Mouse (Mus musculus): ENCODE measurements at regions not wholly inside any gene's neighbourhood (a gene's known extent, or its start where the extent isn't known, plus 50 kb on each side); places are given as distances from the start of the nearest gene placed in this dataset.

- H3K4me3 ChIP-seq: no peak overlapping the region
- no peak overlapping the region for H3K4me2 ChIP-seq (replicated peaks)
- no peaks in the 10 kb centered on the region for H3K9me3 ChIP-seq
- no peaks in the 10 kb centered on the region for H3K4me1 ChIP-seq
- H3K9ac ChIP-seq (replicated peaks): no peak overlapping the region
- no peak for ATAC-seq (replicated peaks)
- 64% methylated on average over 4 of the region's 4 CpGs for WGBS
- H3K27ac ChIP-seq (replicated peaks): no peak overlapping the region
- H3K27me3 ChIP-seq: no peaks in the 10 kb centered on the region
- no peaks in the 10 kb centered on the region for H3K36me3 ChIP-seq
Observed at GRCm38 (mm10) chr14:109941944-109942343, 813.0 kb downstream of the Slitrk6 start.

- Histone ChIP-seq H3K4me2 (replicated peaks) (no peak overlapping the region), H3K9ac (replicated peaks) (no peak overlapping the region), H3K36me3 (no peaks in the 10 kb centered on the region), H3K27ac (replicated peaks) (no peak overlapping the region), H3K4me1 (no peaks in the 10 kb centered on the region), H3K9me3 (no peaks in the 10 kb centered on the region), H3K4me3 (no peak overlapping the region), H3K27me3 (no peaks in the 10 kb centered on the region)
- ATAC-seq (replicated peaks): no peak
- 98% methylated on average over 1 of the region's 1 CpGs for WGBS
Observed at GRCm38 (mm10) chr14:109941162-109941561, 813.8 kb downstream of the Slitrk6 start.

GRCm38 (mm10) chr14:109937432-109937831, 817.5 kb downstream of the Slitrk6 start:
- 88% methylated on average over 6 of the region's 6 CpGs for WGBS
- Histone ChIP-seq H3K9ac (replicated peaks) (no peak overlapping the region), H3K4me2 (replicated peaks) (no peak overlapping the region), H3K4me3 (no peak overlapping the region), H3K27ac (replicated peaks) (no peak overlapping the region), H3K4me1 (no peaks in the 10 kb centered on the region), H3K36me3 (no peaks in the 10 kb centered on the region), H3K27me3 (no peaks in the 10 kb centered on the region), H3K9me3 (no peaks in the 10 kb centered on the region)
- ATAC-seq (replicated peaks): no peak

- Histone ChIP-seq H3K9ac (replicated peaks) (no peak overlapping the region), H3K36me3 (no peaks in the 10 kb centered on the region), H3K4me2 (replicated peaks) (no peak overlapping the region), H3K4me3 (no peak overlapping the region), H3K9me3 (no peaks in the 10 kb centered on the region), H3K4me1 (no peaks in the 10 kb centered on the region), H3K27me3 (no peaks in the 10 kb centered on the region), H3K27ac (replicated peaks) (no peak overlapping the region)
- no peak for ATAC-seq (replicated peaks)
- 92% methylated on average over 7 of the region's 7 CpGs for WGBS
Observed at GRCm38 (mm10) chr14:109928977-109929376, 826.0 kb downstream of the Slitrk6 start.

- no peaks in the 10 kb centered on the region for H3K9me3 ChIP-seq
- H3K4me2 ChIP-seq (replicated peaks): no peak overlapping the region
- 89% methylated on average over 2 of the region's 2 CpGs for WGBS
- no peaks in the 10 kb centered on the region for H3K4me1 ChIP-seq
- no peak overlapping the region for H3K9ac ChIP-seq (replicated peaks)
- ATAC-seq (replicated peaks): 0 out of 2 replicates have a peak, but pooled peaks have one; percentile 13
- no peaks in the 10 kb centered on the region for H3K36me3 ChIP-seq
- H3K4me3 ChIP-seq: no peak overlapping the region
- no peak overlapping the region for H3K27ac ChIP-seq (replicated peaks)
- H3K27me3 ChIP-seq: no peaks in the 10 kb centered on the region
Observed at GRCm38 (mm10) chr14:109891896-109892165, 863.1 kb downstream of the Slitrk6 start.

- Histone ChIP-seq H3K36me3 (no peaks in the 10 kb centered on the region), H3K4me1 (no peaks in the 10 kb centered on the region), H3K4me3 (no peak overlapping the region), H3K4me2 (replicated peaks) (no peak overlapping the region), H3K27me3 (no peaks in the 10 kb centered on the region), H3K9me3 (no peaks in the 10 kb centered on the region), H3K27ac (replicated peaks) (no peak overlapping the region), H3K9ac (replicated peaks) (no peak overlapping the region)
- WGBS: 74% methylated on average over 3 of the region's 3 CpGs
- 0 out of 2 replicates have a peak, but pooled peaks have one; percentile 53 for ATAC-seq (replicated peaks)
Observed at GRCm38 (mm10) chr14:109891151-109891895, 863.6 kb downstream of the Slitrk6 start.

- no peak overlapping the region for H3K4me3 ChIP-seq
- no peak for ATAC-seq (replicated peaks)
- no peaks in the 10 kb centered on the region for H3K27me3 ChIP-seq
- no peak overlapping the region for H3K4me2 ChIP-seq (replicated peaks)
- no peaks in the 10 kb centered on the region for H3K4me1 ChIP-seq
- H3K27ac ChIP-seq (replicated peaks): no peak overlapping the region
- H3K9ac ChIP-seq (replicated peaks): no peak overlapping the region
- WGBS: 58% methylated on average over 1 of the region's 1 CpGs
- H3K36me3 ChIP-seq: no peaks in the 10 kb centered on the region
- no peaks in the 10 kb centered on the region for H3K9me3 ChIP-seq
Observed at GRCm38 (mm10) chr14:109876950-109877663, 877.8 kb downstream of the Slitrk6 start.

GRCm38 (mm10) chr14:109874230-109874629, 880.7 kb downstream of the Slitrk6 start:
- no peak overlapping the region for H3K4me3 ChIP-seq
- no peaks in the 10 kb centered on the region for H3K9me3 ChIP-seq
- H3K4me2 ChIP-seq (replicated peaks): no peak overlapping the region
- peak; percentile 77; the same call in 1 of the 2 replicates for ATAC-seq (replicated peaks)
- 6% methylated on average over 1 of the region's 1 CpGs for WGBS
- no peak overlapping the region for H3K27ac ChIP-seq (replicated peaks)
- H3K9ac ChIP-seq (replicated peaks): no peak overlapping the region
- no peaks in the 10 kb centered on the region for H3K4me1 ChIP-seq
- no peaks in the 10 kb centered on the region for H3K36me3 ChIP-seq
- H3K27me3 ChIP-seq: no peaks in the 10 kb centered on the region

- Histone ChIP-seq H3K9ac (replicated peaks) (no peak overlapping the region), H3K4me1 (no peaks in the 10 kb centered on the region), H3K9me3 (no peaks in the 10 kb centered on the region), H3K27me3 (no peaks in the 10 kb centered on the region), H3K27ac (replicated peaks) (no peak overlapping the region), H3K4me3 (no peak overlapping the region), H3K36me3 (no peaks in the 10 kb centered on the region), H3K4me2 (replicated peaks) (no peak overlapping the region)
- 39% methylated on average over 6 of the region's 6 CpGs for WGBS
- peak; percentile 82 for ATAC-seq (replicated peaks)
Observed at GRCm38 (mm10) chr14:109840354-109841104, 914.4 kb downstream of the Slitrk6 start.

GRCm38 (mm10) chr14:109802522-109803126, 888.7 kb upstream of the Slitrk1 start:
- 48% methylated on average over 3 of the region's 3 CpGs for WGBS
- Histone ChIP-seq H3K36me3 (no peaks in the 10 kb centered on the region), H3K9me3 (no peaks in the 10 kb centered on the region), H3K27ac (replicated peaks) (no peak overlapping the region), H3K9ac (replicated peaks) (no peak overlapping the region), H3K27me3 (no peaks in the 10 kb centered on the region), H3K4me1 (no peaks in the 10 kb centered on the region), H3K4me3 (no peak overlapping the region), H3K4me2 (replicated peaks) (no peak overlapping the region)
- no peak for ATAC-seq (replicated peaks)

- H3K27ac ChIP-seq (replicated peaks): no peak overlapping the region
- no peaks in the 10 kb centered on the region for H3K9me3 ChIP-seq
- no peak overlapping the region for H3K9ac ChIP-seq (replicated peaks)
- no peak for ATAC-seq (replicated peaks)
- no peaks in the 10 kb centered on the region for H3K4me1 ChIP-seq
- H3K27me3 ChIP-seq: no peaks in the 10 kb centered on the region
- H3K4me3 ChIP-seq: no peak overlapping the region
- WGBS: 84% methylated on average over 1 of the region's 1 CpGs
- H3K36me3 ChIP-seq: no peaks in the 10 kb centered on the region
- H3K4me2 ChIP-seq (replicated peaks): no peak overlapping the region
Observed at GRCm38 (mm10) chr14:109772246-109772645, 858.3 kb upstream of the Slitrk1 start.

- Histone ChIP-seq H3K36me3 (no peaks in the 10 kb centered on the region), H3K4me1 (no peaks in the 10 kb centered on the region), H3K9me3 (no peaks in the 10 kb centered on the region), H3K27me3 (no peaks in the 10 kb centered on the region), H3K4me3 (no peak overlapping the region), H3K9ac (replicated peaks) (no peak overlapping the region), H3K4me2 (replicated peaks) (no peak overlapping the region), H3K27ac (replicated peaks) (no peak overlapping the region)
- WGBS: 56% methylated on average over 1 of the region's 1 CpGs
- no peak for ATAC-seq (replicated peaks)
Observed at GRCm38 (mm10) chr14:109760892-109761291, 846.9 kb upstream of the Slitrk1 start.
